Mouse (Mus musculus): Measurements from ENCODE around the gene Fbxl8. TPM values are rescaled to one million over a fixed set of nuclear protein-coding genes. Genes with fewer than 3 reads are reported as not detected.

Gene Fbxl8
- total RNA-seq, 2 experiments from 2014 or later, result 3.7 to 4.3 TPM

DNA sequence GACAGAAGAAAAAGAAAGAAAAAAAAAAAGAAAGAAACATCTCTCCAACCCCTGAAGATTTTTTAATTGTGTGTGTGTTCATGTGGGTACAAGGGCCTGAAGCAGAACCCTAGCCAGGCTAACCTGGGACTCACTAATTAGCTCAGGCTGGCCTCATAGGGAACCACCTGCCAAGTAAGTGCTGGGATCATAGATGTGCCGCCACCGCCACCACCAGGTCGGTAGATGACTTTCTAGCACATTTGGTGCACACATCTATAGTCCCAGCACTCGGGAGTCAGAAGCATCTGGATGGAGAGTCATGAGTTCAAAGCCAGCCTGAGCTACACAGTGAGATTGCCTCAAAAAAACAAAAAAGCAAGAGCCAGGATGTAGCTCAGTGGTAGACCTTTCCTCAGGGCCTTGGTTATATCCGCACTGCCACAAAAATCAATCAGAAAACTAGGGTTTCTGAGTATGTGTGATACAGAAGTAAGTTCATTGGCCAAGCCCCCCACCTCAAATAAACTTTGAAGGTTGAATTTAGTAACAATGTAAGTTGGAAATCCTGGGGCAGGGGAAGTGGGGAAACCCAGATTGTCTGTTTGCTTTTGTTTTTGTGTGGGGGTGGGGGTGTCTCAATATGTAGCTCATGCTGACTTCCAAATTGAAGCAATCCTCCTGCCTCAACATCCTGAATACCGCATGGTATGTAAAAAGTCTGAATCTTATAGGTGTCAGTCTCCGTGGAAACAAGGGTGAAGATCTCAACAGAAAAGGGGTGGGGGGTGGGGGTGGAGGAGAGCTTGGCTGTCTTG is 6.9 kb upstream of the Fbxl8 start:
- DNase-seq (ENCODE audit: low spot score in 2 of 2), result no peak

DNA sequence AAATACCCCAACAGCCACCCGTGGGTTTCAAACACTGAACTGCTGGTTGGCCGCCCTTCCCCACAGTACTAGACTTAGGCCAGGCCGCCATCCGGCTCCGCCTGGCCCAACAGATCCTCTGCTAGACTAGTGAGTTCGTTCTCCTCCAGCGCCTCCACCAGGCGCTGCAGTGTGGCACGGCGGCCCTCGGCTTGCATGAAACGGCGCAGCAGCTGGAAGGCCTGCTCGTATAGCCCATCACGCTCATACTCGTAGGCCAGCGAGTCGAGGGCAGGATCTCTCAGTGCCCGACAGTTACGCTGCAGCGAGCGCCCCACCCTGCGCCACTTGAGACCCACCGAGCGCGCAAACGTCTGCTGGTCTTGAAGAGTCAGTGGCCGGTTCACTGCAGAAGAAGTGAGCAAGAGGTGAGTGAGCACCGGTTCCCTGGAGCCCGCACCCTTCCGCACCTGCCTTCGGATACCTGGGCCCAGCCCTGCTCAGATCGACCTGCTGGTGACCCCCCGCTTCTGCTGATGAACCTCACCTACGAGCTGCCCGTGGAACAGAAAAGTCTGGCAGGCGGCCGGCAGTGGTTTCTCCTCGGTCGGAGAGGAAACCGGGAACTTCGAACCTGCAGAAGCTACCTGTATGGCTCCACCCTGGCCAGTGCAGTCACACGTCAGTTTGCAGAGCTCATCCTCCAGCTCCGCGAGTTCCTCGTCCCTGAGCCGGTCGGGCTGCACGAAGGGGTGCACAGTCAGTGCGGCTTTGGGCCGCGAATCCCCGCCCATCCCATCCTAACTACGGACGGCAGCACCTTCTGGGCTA is 5.3 kb upstream of the Fbxl8 start:
- DNase-seq (ENCODE audit: low spot score in 2 of 2), result no peak

DNA sequence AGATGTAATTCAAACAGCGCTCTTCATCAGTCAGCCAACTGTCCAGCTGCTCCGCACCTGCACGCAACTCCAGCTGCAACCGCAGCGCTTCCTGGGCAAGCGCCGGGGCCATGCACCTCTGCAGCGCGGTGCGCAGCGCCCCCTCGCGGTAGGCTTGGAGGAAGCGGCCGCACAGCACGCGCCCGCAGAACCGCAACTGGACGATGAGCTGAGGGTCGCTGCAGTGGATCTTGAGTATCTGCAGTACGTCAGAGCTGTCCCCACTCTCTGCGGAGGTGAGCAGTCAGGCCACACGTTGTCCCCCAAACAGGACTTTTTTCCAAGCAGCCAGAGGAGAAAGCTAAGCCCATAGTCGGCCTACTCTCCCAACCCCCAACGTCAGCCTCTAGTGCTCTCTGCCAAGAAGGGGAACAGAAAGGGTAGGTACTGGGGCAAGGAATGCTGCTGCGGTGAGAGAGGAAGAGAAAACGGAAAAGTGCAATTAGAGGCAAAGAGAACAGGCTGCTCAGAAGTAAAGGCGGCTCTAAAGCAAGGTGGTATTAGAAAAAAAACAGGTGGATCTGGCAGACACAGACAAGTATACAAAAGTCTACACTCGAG is 4.6 kb upstream of the Fbxl8 start:
- DNase-seq (ENCODE audit: low spot score in 2 of 2), result peak; percentile 73 to 84

DNA sequence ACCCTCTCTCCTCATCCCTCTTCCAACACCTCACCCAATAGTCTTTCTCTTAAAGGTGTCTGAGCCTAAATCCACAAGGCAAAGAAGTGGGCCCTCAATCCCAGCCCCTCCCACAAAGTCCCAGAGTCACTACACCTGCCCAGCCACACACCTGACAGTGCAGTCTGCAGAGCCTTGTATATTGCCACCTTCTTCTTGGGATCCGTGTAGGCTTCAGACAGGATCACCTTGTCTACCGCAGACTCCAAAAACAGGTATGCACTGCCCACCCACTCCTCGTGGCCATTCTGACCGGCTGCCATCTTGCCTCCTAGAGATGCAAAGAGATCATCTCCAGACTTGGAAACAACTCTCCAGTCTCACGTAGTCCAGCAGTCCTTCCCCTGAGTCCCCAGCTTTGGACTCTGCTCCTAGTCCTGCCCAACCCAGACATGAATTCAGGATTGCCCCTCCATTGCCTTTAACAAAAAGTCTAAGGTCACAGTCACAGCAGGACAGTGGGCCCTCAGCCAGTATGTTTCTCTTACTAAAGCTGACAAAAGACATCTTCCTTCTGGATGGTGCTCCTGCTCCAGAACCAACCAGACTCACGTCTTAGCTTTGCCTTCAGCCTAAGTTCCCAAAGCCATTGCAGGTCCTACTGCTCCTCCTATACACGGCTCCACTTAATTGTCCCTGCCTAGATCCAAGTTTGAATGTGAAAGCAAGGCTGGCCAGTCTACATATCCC is 3.9 kb upstream of the Fbxl8 start:
- no peak for DNase-seq (ENCODE audit: low spot score in 2 of 2)

DNA sequence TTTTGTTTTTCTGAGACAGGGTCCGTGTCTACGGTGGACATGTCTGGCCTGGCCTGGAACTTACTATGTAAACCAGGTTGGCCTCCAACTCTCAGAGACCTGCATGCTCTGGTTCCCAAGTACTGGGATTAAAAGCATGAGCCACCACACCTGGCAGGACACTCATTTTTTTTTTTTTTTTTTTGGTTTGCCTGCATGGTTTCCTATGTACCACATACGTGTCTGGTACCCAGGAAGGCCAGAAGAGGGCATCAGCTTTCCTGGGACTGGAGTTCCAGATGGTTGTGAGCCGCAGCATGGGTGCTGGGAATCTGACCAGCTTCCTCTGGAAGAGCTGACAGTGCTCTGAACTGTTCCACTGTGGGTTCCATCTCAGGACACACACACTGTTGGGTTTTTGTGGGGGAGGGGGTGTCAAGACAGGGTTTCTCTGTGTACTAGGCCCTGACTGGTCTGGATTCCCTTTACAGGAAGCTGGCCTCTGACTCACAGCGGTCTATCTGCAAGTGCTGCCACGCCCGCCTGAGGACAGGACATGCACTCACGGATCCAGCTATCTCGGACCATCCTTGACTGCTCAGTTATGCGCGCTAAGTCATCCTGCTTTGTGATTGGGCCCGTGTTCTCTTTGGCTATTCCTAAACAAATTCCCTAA is 3.0 kb upstream of the Fbxl8 start:
- no peak for DNase-seq (ENCODE audit: low spot score in 2 of 2)

DNA sequence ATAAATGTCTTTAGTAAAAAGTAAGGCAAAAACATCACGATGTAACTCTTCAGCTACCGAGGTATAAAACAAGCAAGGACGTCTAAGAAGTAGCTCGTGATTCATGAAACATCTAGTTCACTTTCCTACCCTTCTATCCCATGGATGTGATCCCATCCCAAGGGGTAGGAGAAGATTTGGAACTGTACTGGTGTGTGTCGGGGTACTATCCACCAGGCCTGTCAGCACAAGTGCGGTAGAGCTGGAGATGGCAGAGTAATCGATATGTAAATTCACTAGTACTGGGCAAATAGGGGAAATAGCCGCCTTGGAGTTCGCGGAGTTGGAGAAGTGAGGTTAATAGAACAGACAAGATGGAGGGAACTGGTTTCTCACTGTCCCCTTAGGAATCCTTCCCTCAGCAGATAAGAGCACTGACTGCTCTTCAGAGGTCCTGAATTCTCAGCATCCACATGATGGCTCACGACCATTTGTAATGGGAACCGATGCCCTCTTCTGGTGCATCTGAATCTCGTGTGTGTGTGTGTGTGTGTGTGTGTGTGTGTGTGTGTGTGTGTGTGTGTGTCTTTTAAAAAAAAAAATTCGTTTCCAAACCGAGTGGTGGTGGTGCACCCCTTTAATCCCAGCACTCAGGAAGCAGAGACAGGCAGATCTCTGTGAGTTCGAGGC is 1.1 kb upstream of the Fbxl8 start:
- no peak for DNase-seq (ENCODE audit: low spot score in 2 of 2)

DNA sequence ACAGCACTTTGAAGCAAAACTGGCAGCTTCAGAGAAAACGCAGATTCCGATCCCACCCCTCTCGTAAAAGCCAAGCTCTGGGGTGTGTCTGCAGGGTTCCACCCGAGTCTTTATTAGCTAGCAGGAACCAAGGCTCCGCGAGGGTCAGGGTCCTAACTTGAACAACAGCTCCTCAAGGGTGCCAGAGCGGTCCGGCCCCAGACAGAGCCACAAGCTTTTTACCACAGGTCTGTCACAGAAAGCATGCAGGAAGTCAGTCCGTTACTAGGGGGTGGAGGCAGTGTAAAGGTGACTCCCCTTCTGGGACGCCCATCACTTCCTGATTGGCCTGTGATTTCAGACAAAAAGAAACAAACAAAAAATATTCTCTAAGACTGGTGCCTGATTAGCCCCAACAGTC is 680 bp downstream of the Fbxl8 start:
- no peak for DNase-seq (ENCODE audit: low spot score in 2 of 2)

DNA sequence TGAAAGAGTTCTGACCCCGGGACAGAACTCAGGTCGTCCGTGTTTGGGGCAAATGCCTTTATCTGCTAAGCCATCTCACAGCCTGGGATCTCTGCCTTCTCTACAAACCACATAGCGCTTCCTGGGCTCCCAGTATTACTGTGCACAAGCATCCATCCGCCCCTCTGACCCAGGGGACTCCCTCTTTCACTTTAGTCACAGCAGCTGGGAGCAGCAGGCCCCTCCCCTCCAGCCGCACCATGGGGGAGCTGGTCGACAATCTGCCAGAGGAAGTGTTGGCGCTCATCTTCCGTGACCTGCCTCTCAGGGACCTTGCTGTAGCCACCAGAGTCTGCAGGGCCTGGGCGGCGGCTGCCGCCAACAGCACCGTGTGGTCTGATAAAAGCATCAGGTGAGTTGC is 2.3 kb downstream of the Fbxl8 start:
- DNase-seq (ENCODE audit: low spot score in 2 of 2), result no peak

DNA sequence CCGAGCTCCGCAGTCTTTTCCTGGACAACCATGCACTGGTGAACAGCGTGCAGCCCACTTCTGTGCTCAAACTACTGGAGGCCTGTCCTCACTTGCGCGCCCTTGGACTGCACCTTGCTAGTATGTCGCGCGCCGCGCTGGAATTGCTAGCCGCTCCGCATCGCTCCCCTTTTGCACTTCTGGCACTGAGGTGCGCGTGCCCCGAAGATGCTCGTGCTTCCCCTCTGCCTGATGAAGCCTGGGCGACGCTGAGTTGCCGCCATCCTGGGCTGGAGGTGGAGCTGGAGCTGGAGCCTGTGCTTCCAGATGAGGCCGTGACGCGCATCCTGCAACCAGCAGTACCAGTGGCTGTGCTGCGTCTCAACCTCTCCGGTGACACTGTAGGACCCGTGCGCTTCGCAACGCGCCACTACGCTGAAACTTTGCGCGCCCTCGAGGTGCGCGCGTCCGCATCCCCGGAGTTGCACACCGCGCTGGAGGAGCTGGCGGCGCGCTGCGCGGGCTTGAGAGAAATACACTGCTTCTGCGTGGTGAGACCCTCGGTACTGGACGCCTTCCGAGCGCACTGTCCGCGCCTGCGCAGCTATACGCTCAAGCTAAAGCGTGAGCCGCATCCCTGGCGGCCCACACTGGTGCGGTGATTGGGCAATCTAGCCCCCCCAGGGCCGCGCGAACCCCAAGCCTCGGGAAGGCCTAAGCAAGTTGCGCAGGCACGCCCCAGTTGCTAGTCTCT is 4.1 kb downstream of the Fbxl8 start:
- DNase-seq (ENCODE audit: low spot score in 2 of 2), result no peak

DNA sequence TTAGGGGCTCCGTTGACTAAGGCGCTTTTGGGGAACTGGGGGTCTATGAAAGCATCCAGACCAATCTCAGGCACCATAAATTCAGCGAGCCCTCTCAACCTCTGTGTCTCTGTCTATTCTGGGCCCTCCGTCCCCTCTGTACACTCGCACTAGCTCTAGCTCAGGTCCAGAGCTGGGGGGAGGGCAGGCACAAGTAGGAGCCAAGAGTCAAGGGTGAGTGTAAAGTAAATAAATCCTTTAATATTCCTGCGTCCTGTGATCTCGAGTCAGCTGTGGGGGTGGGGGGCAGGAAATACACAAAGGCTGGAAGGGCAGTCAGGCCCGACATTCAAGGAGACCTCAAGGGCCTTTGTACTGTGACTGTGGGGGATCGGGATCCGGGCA is 4.6 kb downstream of the Fbxl8 start:
- no peak for DNase-seq (ENCODE audit: low spot score in 2 of 2)

DNA sequence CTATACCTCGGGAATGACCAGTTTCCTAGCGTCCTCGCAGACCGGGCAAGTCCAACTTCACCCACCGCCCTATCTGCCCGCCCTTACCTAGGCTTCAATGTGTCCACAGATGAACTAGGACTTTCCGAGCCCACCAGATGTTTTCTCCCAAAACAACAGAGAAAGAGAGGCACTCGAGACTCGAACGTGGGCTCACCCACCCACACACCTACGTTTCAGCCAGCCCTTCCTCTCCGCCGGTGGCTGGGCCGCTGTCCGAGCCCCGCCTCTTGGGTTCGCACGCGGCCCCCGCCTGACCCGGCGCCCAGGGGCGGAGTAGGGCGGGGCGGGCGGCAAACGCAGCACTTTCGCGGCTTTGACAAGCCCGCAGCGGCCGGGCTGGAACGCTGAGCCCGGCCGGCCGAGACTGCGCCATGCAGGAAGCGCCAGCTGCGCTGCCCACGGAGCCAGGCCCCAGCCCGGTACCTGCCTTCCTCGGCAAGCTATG is 5.1 kb downstream of the Fbxl8 start, which contains the start of gene Hsf4:
Hsf4 (plus strand) TSS at position 341 of the 487 bp plus-strand sequence.
- DNase-seq (ENCODE audit: low spot score in 2 of 2), result peak; percentile 67 to 76

DNA sequence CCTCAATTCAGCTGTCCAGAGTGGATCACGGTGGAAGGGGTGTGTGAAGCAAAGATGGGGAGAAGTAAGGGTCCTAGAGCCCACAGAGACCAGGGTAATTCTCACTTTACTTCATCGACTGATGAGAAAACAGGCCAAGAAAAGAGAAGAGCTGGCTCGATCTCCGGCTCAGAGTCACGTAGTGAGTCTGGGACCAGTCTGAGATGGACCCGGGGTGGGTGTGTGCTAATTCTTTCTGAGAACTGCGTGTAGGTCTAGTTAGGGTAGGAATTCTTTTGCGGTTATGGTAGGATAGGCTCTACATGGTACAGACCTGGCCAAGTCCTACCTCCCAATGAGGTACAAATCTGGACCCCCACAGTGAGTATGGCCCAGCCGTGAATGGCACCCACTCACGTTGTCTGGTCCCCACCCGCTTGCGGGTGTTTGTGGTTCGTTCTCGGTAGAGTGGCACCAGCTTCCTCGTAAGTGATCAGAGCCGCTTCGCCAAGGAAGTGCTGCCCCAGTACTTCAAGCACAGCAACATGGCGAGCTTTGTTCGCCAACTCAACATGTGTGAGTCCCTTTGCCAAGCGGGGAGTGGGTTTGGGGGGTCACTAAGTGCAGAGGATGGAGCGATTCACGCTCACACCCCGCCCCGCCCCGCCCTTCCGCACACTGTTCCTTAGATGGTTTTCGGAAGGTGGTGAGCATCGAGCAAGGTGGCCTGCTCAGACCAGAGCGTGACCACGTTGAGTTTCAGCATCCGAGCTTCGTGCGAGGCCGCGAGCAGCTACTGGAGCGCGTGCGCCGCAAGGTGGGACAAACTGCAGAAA is 5.9 kb downstream of the Fbxl8 start:
- DNase-seq (ENCODE audit: low spot score in 2 of 2), result no peak

DNA sequence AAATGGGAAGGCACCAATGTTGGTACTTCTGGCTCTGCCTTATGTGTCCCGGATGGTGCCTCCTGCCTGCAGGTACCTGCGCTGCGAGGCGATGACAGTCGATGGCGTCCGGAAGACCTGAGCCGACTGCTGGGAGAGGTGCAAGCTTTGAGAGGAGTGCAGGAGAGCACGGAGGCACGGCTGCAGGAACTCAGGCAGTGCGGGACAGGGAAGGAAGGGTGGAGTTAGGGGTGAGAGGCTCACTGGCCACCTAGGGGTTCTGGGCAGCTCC is 6.4 kb downstream of the Fbxl8 start:
- DNase-seq (ENCODE audit: low spot score in 2 of 2), result no peak

DNA sequence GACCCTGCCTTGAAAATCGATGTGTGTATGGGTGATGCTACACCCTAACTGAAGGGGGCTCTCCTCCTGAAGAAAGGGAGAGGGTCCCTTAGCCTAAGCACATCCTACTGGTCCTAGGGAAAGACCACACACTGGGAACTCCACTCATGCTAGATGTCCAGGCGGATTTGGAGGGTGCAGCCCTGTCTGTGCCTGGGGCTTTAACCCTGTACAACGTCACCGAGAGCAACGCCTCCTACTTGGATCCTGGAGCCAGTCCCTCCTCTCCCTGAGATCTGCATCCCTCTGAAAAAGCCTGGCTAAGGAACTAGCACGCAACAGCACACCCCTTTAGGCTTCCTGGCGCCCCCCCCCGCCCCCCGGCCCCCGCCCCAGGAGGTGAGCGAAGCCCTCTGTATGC is 10.9 kb downstream of the Fbxl8 start:
- no peak for DNase-seq (ENCODE audit: low spot score in 2 of 2)

DNA sequence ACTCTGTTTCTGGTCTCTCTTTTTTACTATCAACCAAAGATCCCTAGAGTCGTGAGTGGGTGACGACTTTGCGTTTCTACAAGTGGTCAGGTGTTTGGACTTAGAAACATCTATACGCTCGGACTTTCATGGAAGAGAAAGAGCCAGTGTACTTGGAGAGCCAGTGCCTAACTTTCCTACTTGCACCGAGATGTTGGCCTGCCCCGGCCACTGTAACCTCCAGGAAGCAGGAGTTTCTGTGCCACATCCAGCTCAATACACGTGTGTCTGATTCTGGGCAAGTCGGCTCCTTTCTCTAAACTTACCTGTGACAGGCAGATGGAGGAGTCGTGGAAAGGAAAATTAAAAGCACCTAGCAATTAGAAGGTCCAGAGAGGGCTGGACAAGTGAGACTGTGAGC is 11.4 kb downstream of the Fbxl8 start, which contains the start of gene Nol3:
Nol3 (plus strand) TSS at position 301 of the 400 bp plus-strand sequence.
- no peak for DNase-seq (ENCODE audit: low spot score in 2 of 2)

DNA sequence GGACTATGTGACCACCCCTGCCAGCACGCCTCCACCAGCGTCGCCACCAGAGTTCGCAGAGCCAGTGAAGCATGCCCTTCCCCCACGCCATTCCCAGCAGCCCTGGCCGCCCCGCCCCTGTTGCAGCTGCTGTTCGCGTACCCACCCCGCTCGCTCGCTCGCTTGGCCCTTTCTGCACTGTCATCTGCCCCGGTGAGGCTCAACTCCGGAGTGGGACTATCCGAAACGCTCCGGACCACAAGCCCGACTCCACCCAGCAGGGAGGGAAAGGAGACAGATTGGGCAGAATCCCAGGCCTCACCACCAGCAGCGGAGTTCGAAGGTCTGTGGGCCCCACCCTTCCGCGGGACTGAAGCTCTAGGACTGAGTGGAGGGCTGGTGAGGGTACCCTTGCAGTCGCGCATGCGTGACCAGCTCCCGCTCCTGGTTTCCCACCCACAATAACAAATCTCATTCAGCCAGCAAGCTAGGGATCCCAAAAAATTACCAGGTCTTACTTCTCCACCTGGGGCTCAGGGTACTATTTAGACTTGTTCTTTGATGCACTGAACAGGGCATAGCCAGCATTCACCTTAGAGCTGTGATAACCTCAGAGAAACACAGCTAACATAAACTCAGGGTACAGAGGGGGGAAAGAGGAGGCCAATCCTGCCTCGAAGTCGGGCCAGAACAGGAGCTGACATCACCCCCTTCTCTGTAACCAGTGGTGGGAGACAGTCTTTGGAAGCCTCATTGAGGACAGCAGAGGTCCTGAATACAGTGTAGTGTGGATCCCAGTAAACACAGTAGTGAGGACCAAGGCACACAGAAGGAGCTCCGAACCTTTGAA is 12.1 kb downstream of the Fbxl8 start:
- DNase-seq (ENCODE audit: low spot score in 2 of 2), result peak; percentile 41 to 57

DNA sequence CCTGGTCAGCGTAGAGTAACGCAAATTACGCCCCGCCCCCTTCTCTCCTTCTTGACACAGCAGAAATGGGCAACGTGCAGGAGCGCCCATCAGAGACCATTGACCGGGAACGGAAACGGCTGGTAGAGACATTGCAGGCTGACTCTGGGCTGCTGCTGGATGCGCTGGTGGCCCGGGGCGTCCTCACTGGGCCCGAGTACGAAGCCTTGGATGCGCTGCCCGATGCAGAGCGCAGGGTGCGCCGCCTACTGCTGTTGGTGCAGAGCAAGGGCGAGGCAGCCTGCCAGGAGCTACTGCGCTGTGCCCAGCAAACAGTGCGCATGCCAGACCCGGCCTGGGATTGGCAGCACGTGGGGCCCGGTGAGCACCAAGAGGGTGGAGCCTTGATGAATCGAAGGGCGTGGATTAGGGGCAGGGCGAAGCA is 14.5 kb downstream of the Fbxl8 start:
- DNase-seq (ENCODE audit: low spot score in 2 of 2), result peak; percentile 68 to 78

DNA sequence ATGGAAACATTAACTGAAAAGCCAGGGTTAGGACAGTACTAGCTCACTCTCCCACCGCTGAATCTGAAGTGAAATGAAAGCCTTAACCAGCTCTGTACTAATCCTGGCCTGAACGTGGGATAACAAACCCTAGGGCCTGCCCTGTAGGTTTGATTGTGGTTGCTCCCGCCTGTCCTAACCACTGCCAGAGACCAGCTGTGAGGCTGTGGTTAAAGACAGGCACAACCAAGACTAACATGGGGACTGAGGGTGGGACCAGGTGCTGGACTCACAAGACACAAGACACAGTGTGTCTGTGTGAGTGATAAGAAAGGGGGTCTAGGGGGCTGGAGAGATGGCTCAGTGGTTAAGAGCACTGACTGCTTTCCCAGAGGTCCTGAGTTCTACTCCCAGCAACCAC is 16.1 kb downstream of the Fbxl8 start:
- no peak for DNase-seq (ENCODE audit: low spot score in 2 of 2)
